Mouse (Mus musculus) spleen, adult 18-20 months (tissue): Measurements from ENCODE around the gene Rtn1.

Source experiments
- DNase-seq, 2 experiments: peaks; one replicate each; pipeline ENCODE4 v3.0.0; 2022; ENCODE audit warnings: mixed read lengths in 2 of 2

The Rtn1 gene

GRCm38 (mm10) chr12:72227731-72228130, 181.1 kb downstream of the Rtn1 start:
- no peak for DNase-seq

DNA sequence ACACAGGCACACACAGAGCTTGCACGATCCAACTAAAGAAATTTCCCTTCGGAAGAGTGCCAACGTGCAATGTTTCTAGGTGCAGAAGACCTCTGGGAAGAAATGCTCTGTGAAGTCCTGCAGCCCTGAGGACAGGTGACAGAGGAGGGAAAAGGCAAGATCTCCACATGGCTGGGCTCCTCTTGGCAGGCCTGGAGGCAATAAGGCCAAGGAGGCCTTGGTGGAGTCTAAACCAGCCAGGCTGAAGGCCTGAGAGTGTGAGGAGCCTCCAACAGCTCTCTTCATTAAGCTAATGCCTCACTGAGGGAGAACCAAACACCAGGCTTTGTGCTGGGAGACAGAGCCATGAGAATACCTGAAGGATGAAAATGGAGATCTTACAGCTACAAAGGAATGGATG, 183.5 kb downstream of the Rtn1 start:
- DNase-seq = no peak

GRCm38 (mm10) chr12:72223557-72224102, 185.2 kb downstream of the Rtn1 start:
- no peak for DNase-seq

DNA sequence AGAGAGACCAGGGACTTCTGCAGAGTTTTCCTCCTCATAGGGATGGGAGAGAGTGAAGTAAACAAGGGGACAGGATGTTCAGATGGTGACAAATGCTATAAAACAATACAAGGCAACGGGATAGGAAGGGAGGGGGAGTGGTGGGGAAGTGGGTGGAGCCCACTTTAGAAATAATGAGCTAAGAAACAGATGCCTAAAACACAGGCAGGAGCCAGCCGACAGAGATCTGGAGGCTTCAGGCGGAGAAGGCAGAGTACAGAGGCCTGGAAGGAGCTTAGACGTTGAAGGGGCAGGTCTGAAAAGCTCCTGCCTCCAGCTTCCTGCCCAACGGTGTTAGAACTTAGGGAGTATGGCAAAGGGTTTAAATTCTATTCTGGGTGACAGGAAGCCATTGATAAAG, 195.3 kb downstream of the Rtn1 start:
- no peak for DNase-seq

DNA sequence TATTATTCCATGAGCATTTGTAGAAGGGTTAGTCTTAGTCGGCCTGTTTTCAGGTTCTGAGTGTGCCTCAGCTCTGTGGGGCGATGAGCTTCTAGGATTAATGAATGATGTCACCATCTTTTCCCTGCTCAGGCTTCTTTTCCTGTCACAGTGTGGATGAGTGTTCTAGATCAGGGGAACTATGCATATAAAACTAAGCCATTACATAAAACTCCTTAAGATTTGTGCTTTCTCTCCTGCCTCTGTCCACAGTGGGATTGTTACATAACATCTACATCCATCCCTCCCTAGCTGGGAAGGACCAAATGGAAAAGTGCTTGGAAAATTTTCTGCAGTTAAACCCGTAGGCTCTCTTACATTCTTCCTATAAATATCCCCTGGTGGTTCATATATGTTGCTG, 208.0 kb downstream of the Rtn1 start:
- no peak for DNase-seq

GRCm38 (mm10) chr12:72197925-72198486, 210.8 kb downstream of the Rtn1 start:
- no peak for DNase-seq

GRCm38 (mm10) chr12:72197434-72197833, 211.4 kb downstream of the Rtn1 start:
- no peak for DNase-seq

DNA sequence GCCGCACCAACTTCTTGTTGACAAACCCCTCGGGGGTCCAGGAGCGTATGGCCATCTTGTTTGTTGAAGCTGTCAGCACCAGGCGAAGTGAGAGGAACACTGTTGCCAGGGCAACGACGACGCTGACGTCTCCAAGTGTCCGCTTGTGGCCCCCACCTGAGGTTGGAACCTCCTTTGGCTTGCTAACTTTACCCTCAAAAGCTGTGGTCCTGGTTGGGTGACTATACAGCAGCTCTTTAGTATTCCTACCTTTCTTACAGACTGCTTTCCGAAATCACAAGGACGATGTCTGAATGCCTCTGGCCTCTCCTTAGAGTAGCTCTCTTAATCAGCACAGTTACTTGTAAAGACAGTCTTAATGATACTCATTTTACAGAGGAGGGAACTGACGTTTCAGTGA, 223.9 kb downstream of the Rtn1 start, which contains the start of gene Ccdc175:
Gene Ccdc175, minus strand, starts transcription at position 101 of the 400 bp plus-strand sequence.
- no peak for DNase-seq

DNA sequence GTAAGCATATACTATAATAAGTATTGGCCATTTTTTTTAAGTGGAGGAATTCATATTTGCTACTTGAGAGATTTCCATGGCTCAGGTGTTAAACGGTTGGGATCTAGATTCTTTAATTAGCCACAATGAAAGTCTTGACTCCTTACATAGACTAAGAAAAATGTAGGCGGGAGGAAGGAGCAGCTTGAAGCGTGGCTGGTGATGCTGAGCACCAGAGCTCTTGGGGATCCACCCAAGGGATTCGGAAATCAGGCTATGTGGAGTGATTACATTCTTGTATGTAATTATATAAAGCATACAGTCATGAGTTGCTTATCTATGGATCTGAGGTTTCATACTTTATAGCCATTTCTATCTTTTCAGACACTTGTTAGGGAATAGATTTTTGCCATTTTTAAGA, 229.3 kb downstream of the Rtn1 start:
- no peak for DNase-seq

- DNase-seq = no peak
These were observed 230.5 kb downstream of the Rtn1 start for GRCm38 (mm10) chr12:72178322-72178721.
